Mouse (Mus musculus) mouse embryonic stem cell (cell line): ENCODE data around the gene Hydin.
"Not testable (repeated sequence)": the region's sequence is repeated elsewhere in the genome, so short reads cannot be mapped to it uniquely, and the experiment has no call there.

Source experiments
- in situ Hi-C, 2 experiments: fragments of 300-500 bp; cut with MboI; formaldehyde crosslinking; loops; 1 replicate in 1 of 2; 3 replicates in 1 of 2; pipeline ENCODE4 v1.14.3; 2019 to 2020; ENCODE audit warnings: low sequenced_read_pairs in 2 of 2, low pct_unique_long_range_greater_than_20kb in 1 of 2, mixed read lengths in 1 of 2; ENCODE audit not compliant: unreplicated experiment in 1 of 2

Gene Hydin

DNA sequence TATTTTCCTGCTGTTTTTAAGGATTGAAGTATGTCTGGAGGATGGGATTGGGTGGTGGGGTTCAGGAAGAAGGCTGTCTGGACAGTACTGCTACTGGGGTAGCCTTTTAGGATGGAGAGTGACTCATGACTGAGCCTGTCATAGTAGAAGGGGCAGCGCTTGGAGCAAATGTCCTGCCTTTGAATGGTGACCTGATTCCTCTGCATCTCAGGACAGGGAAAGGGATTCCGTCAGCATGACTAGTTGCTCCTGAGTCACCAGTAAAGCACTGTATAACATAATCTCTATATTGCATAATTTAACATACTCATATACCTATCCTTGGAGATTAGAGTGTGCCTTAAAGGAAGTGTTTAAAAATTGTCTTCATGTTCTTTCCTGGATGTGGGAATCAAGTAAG, 54.7 kb downstream of the Hydin start:
- in situ Hi-C loops, result no loop called here

DNA sequence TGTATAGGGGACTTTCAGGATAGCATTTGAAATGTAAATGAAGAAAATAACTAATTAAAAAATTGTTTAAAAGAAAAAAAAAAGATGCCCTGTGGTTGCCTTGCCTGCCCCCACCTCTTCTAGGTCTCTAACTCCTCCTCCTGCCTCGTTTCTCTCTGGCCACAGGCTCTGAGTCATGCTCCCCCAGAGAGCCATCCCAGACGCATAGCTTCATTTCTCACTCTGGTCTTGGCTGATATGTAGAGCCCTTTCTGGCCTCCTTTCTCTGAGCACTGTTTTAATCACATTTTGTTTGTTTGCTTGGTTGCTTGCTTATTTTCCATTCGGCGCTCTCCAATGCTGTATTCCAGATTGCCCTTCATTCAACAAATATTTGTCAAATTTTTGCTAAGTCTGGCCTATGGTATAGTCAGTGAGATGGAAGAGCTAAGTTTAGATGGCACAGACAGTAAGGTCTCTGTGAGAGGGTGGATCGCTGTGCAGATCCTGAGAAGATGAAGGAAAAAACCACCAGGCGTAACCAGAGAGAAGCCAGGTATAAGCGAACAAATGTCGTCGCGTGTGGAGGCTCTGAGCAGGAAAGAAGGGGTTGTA, 57.3 kb downstream of the Hydin start:
- in situ Hi-C loops, result no loop called here

GRCm38 (mm10) chr8:110327120-110327519, 60.3 kb downstream of the Hydin start:
- in situ Hi-C loops, result not testable (repeated sequence)

- in situ Hi-C loops, result no loop called here
These were observed 66.6 kb downstream of the Hydin start for GRCm38 (mm10) chr8:110333376-110333775.

GRCm38 (mm10) chr8:110339447-110339846, 72.7 kb downstream of the Hydin start:
- in situ Hi-C loops, result no loop called here

DNA sequence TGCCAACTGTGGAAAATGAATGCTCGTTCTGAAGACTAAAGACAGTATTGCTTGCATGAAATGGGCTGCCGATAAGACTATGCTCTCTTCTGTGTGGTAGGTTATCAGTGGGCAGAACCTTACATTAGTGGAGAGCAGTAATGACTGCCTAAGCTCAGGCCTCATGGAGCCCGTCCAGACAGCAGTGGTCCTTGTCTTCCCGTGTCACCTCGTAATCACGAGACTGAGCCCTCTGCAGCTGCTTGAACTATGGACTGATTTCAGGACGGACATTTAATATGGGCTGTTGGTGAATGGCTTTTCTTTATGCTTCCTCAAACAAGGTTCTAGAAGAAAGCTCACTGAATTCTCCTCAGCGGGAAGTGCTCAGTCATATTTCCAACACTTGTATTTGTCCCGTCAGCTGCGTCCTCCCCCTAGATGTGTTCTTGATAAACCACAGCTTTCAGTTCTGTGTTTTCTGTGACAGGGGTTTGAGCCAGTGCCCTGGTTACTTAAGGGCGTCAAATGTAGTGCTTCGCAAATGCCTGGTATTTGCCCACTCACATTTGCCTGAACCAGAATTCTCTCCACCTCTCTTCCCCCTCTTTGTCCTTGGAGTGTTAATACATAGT, 73.4 kb downstream of the Hydin start:
- in situ Hi-C loops, result no loop called here

DNA sequence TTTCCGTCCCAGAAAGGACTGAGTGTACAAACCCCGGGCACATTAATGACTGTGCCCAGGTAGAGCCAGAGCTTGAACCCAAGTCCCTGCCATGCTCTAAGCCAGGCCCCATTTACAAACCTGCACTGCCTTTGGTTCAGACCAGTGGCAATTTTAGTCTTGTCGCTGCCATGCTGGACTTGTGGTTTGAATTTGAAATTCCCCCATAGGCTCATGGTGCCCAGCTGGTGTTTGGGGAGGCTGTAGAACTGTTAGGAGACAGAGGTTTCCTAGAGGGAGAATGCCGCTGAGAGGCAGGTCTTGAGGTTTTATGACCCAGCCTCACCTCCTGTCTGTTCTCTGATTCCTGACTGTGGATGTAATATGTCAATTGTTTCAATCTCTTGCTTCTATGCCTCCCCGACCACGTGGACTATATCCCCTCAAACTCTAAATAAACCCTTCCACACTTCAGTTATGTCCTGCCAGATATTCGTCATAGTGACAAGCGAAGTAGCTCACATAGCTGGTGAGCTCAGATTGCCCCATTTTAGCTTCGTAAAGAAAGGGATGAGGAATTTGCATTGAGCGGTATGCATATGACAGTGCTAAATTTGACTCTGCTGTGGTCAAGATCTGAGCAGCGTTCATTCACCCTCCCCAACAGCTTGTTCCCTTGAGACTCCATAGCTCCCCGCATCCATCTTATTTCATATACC, 79.1 kb downstream of the Hydin start:
- in situ Hi-C loops, result no loop called here

- in situ Hi-C loops, result no loop called here
These were observed 80.1 kb downstream of the Hydin start for GRCm38 (mm10) chr8:110346915-110347314.

DNA sequence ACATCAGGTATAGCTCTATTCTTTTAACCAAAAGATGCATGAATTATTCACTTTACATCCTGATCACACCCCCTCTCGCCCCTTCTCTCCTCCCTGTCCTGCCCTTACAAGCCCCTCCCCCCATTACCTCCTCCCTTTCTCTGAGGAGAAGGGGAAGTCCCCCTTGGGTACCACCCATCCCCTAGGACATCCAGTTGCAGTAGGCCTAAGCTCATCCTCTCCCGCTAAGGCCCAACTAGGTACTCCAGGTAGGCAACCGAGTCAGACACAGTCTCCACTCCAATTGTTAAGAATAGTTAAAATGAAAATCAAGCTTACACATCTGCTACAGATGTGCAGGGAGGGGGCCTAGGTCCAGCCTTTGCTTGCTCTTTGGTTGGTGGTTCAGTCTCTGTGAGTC, 83.9 kb downstream of the Hydin start:
- in situ Hi-C loops, result no loop called here

- in situ Hi-C loops, result no loop called here
These were observed 85.1 kb downstream of the Hydin start for GRCm38 (mm10) chr8:110351909-110352308.

DNA sequence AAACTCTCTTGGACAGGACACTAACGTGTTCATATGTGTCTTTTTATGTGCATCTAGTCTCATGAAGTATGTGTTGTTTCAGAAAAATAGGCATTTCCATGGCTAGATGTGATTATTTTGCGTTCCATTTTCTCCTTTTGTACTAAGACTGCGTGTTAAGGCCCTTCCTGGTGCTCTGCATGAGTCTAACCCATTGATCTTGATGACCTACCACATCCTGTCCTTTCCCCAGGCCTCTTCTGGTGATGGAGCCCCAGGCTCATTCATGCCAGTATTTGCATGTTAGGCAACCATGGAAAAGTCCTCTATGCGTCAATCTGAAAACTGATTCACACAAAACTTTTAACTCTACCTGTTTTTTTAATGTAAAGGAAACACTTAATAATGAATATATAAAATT, 96.2 kb downstream of the Hydin start:
- in situ Hi-C loops, result no loop called here

- in situ Hi-C loops, result no loop called here
These were observed 106.1 kb downstream of the Hydin start for GRCm38 (mm10) chr8:110372836-110373235.

DNA sequence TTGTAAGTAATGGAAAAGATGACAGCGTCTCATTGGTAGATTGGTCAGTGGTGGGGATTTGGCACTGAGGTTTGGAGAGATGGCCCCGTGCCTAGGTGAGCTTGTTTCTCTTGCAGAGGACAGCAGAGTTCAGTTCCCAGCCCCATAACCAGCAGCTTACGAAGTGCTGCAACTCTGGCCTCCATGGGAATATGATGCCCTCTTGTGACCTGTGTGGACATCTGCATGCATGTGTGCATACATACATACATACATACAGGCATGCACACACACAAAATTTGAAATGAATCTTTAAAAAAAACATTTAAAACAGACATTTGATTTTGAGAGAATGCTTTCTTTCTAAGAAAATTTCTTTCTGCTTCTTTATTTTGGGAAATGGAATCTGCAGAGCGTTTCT, 106.9 kb downstream of the Hydin start:
- in situ Hi-C loops, result no loop called here

GRCm38 (mm10) chr8:110382751-110383150, 116.0 kb downstream of the Hydin start:
- in situ Hi-C loops, result no loop called here

DNA sequence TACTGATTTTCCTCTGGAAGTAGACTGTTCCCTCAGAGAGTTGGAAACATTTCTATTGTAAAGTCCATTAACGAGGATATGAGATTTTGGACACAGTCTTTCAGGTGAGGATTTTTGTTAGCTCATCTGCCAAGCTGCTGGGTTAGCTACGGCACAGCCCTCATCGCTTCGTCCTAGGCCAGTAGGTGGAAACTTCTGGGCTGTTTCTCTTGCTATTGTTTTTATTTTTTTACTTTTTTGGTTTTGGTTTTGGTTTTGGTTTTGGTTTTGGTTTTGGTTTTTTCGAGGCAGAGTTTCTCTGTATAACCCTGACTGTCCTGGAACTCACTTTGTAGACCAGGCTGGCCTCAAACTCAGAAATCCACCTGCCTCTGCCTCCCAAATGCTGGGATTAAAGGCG, 117.9 kb downstream of the Hydin start:
- in situ Hi-C loops, result not testable (repeated sequence)

DNA sequence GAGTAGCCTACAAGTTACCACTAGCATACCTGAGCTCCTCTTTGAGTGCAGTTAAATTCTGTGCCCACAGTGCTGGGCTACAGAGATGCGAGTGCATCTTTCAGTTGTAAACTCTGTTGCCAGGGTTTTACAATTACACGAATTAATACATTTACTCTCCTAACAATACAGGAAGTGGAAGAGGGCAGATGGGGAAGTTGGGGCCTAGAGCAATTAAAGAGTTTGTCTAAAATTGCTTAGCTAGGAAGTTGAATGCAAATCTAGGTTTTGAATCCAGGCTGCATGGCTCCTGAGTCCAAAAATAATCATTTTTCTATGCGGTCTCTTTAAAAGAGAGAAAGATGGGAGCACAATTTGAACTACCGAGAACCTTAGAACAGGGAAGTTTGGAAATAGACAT, 128.9 kb downstream of the Hydin start:
- in situ Hi-C loops, result no loop called here

DNA sequence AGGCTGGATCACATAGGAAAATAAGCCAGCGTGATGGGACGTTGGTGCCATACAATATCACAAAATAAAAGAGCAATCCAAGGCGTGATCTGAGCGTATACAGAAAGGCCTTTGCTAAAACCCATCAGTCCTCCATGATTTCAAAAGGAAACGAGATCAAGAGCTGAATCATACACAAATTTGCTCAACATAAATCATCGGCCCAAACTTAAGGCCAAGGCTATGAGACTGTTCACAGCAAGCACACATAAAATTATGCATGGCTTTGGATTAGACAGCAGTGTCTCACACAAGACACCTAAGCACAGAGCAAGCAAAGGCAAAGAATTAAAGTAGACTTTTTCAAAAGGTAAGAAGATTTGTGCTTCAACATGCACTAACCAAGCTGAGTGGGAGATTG, 133.8 kb downstream of the Hydin start:
- in situ Hi-C loops, result no loop called here

DNA sequence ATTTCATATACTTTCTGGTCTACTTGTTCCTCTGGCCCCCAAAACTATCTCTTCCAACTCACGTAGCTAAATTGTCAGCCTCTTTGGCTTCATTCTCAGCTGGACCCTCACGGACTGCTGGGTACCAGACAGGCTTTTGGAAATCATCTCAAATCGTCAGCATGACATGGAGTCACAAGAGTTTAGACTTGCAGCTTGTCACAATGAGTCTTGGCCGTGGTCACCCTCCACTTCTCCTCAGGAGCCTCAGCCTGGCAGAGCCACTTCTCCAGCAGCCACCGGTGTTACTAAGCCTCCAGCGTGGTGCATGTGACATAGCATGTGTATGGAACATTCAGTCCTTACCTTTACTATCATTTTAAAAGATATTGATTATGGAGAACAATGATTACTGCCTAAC, 135.5 kb downstream of the Hydin start:
- in situ Hi-C loops, result no loop called here

GRCm38 (mm10) chr8:110404516-110404915, 137.7 kb downstream of the Hydin start:
- in situ Hi-C loops, result no loop called here

- in situ Hi-C loops, result no loop called here
These were observed 148.3 kb downstream of the Hydin start for GRCm38 (mm10) chr8:110415121-110415520.
